Mouse (Mus musculus) ES-Bruce4 (cell line): ENCODE measurements at regions not wholly inside any gene's neighbourhood (a gene's known extent, or its start where the extent isn't known, plus 50 kb on each side); places are given as distances from the start of the nearest gene placed in this dataset.
"Not testable (repeated sequence)": the region's sequence is repeated elsewhere in the genome, so short reads cannot be mapped to it uniquely, and the experiment has no call there.

Experiments
- CTCF ChIP-seq: IDR thresholded peaks from one replicate; pipeline ENCODE4 v1.8.1; 2011; ENCODE audit warnings: low read depth, low read length
- POLR2A ChIP-seq: IDR thresholded peaks from one replicate; pipeline ENCODE4 v1.8.1; 2011; ENCODE audit warnings: low read length; ENCODE audit not compliant: insufficient read depth

DNA sequence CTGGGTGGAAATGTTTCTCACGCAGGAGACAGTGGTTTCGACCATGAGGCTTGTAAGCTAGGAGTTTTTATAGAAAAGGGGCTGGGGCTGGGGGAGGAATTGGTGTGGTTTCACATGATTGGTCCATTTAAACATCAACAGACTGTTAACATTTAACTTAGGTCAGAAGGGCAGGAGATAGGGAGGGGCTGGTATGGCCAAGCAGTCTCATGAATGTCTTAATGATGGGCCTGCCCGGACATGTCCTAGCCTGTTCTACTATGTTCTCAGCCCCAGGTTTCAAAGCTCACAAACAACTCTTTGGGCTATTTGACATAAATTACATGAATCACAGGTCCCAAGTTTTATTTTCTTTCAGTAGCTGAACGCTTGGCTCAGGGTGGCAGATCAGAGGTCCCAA, 244.5 kb upstream of the Plxna2 start:
- TF ChIP-seq POLR2A, CTCF: not testable (repeated sequence)
